Mouse (Mus musculus): ENCODE results near the gene Tcte1. TPM values are rescaled to one million over a fixed set of nuclear protein-coding genes. Genes with fewer than 3 reads are reported as not detected.
A peak's percentile ranks its signal among the peaks of the same experiment; 100 is the strongest.

The Tcte1 gene
- polyA plus RNA-seq, 1 experiment from 2014 or later, result 1.1 TPM

- Histone ChIP-seq H3K36me3 (replicated peaks) (peaks cover 17% of the 10 kb centered on the region), H3K9me3 (no peaks in the 10 kb centered on the region), H3K27me3 (replicated peaks; ENCODE audit: low read depth, poor library complexity, severe bottlenecking) (peaks cover 100% of the 10 kb centered on the region), H3K4me3 (peak overlapping the region; percentile 51), H3K4me1 (peaks cover 36% of the 10 kb centered on the region), H3K27ac (replicated peaks) (0 out of 2 replicates have a peak overlapping the region, but pooled peaks have one; percentile 19)
- 5% methylated on average over 24 of the region's 24 CpGs for whole genome bisulfite sequencing
- DNase-seq (ENCODE audit: low spot score), result peak; percentile 47
Measured at GRCm38 (mm10) chr17:45544001-45544872, 21.0 kb downstream of the Tcte1 start.

GRCm38 (mm10) chr17:45544873-45545277 lies 21.6 kb downstream of the Tcte1 start:
- H3K4me1 ChIP-seq, result peaks cover 42% of the 10 kb centered on the region
- H3K27me3 ChIP-seq (replicated peaks; ENCODE audit: low read depth, poor library complexity, severe bottlenecking), result peaks cover 93% of the 10 kb centered on the region
- DNase-seq (ENCODE audit: low spot score), result no peak
- peaks cover 17% of the 10 kb centered on the region for H3K36me3 ChIP-seq (replicated peaks)
- H3K27ac ChIP-seq (replicated peaks), result peak overlapping the region; percentile 19; the same call in 1 of the 2 replicates
- WGBS, result 2% methylated on average over 46 of the region's 46 CpGs
- H3K9me3 ChIP-seq, result no peaks in the 10 kb centered on the region
- H3K4me3 ChIP-seq, result peak overlapping the region; percentile 51

GRCm38 (mm10) chr17:45545278-45545961 lies 22.2 kb downstream of the Tcte1 start:
- DNase-seq (ENCODE audit: low spot score), result peak; percentile 53
- peak overlapping the region; percentile 19; the same call in 1 of the 2 replicates for H3K27ac ChIP-seq (replicated peaks)
- peaks cover 93% of the 10 kb centered on the region for H3K27me3 ChIP-seq (replicated peaks; ENCODE audit: low read depth, poor library complexity, severe bottlenecking)
- H3K36me3 ChIP-seq (replicated peaks), result peaks cover 17% of the 10 kb centered on the region
- peaks cover 47% of the 10 kb centered on the region for H3K4me1 ChIP-seq
- peak overlapping the region; percentile 51 for H3K4me3 ChIP-seq
- no peaks in the 10 kb centered on the region for H3K9me3 ChIP-seq
- WGBS, result 5% methylated on average over 74 of the region's 74 CpGs

- H3K4me3 ChIP-seq, result no peak overlapping the region
- H3K27ac ChIP-seq (replicated peaks), result no peak overlapping the region
- no peak for DNase-seq (ENCODE audit: low spot score)
- H3K4me1 ChIP-seq, result peaks cover 62% of the 10 kb centered on the region
- H3K27me3 ChIP-seq (replicated peaks; ENCODE audit: low read depth, poor library complexity, severe bottlenecking), result peaks cover 90% of the 10 kb centered on the region
- WGBS, result 66% methylated on average over 16 of the region's 16 CpGs
- peaks cover 17% of the 10 kb centered on the region for H3K36me3 ChIP-seq (replicated peaks)
- H3K9me3 ChIP-seq, result no peaks in the 10 kb centered on the region
Measured at GRCm38 (mm10) chr17:45546941-45547340, 23.7 kb downstream of the Tcte1 start.

- Histone ChIP-seq H3K9me3 (no peaks in the 10 kb centered on the region), H3K27me3 (replicated peaks; ENCODE audit: low read depth, poor library complexity, severe bottlenecking) (peaks cover 83% of the 10 kb centered on the region), H3K4me3 (peak overlapping the region; percentile 95; the same call in 1 of the 2 replicates), H3K36me3 (replicated peaks) (peaks cover 17% of the 10 kb centered on the region), H3K27ac (replicated peaks) (no peak overlapping the region), H3K4me1 (peaks cover 64% of the 10 kb centered on the region)
- WGBS, result 72% methylated on average over 5 of the region's 5 CpGs
- DNase-seq (ENCODE audit: low spot score), result no peak
Measured at GRCm38 (mm10) chr17:45547461-45548190, 24.4 kb downstream of the Tcte1 start.

- peak overlapping the region; percentile 95 for H3K4me3 ChIP-seq
- peaks cover 17% of the 10 kb centered on the region for H3K36me3 ChIP-seq (replicated peaks)
- H3K9me3 ChIP-seq, result no peaks in the 10 kb centered on the region
- peaks cover 78% of the 10 kb centered on the region for H3K27me3 ChIP-seq (replicated peaks; ENCODE audit: low read depth, poor library complexity, severe bottlenecking)
- DNase-seq (ENCODE audit: low spot score), result peak; percentile 87
- peaks cover 64% of the 10 kb centered on the region for H3K4me1 ChIP-seq
- peak overlapping the region; percentile 98 for H3K27ac ChIP-seq (replicated peaks)
- WGBS, result 3% methylated on average over 64 of the region's 68 CpGs
Measured at GRCm38 (mm10) chr17:45548541-45549512, 25.6 kb downstream of the Tcte1 start.

- Histone ChIP-seq H3K36me3 (replicated peaks) (peaks cover 14% of the 10 kb centered on the region), H3K4me3 (peak within 1 kb of the TSS; percentile 95), H3K27me3 (replicated peaks; ENCODE audit: low read depth, poor library complexity, severe bottlenecking) (peaks cover 69% of the 10 kb centered on the region), H3K4me1 (peaks cover 55% of the 10 kb centered on the region), H3K9me3 (no peaks in the 10 kb centered on the region), H3K27ac (replicated peaks) (peak within 1 kb of the TSS; percentile 98)
- peak; percentile 88 for DNase-seq (ENCODE audit: low spot score)
- WGBS, result under 1% methylated on average over 27 of the region's 29 CpGs
Measured at GRCm38 (mm10) chr17:45549617-45550181, 26.5 kb downstream of the Tcte1 start, which contains the start of gene Tmem151b. Gene Tmem151b (minus strand): TSS chr17:45549677.

- WGBS, result 33% methylated on average over 5 of the region's 5 CpGs
- peaks cover 54% of the 10 kb centered on the region for H3K4me1 ChIP-seq
- no peak for DNase-seq (ENCODE audit: low spot score)
- H3K27ac ChIP-seq (replicated peaks), result peak overlapping the region; percentile 98; the same call in 1 of the 2 replicates
- H3K27me3 ChIP-seq (replicated peaks; ENCODE audit: low read depth, poor library complexity, severe bottlenecking), result peaks cover 66% of the 10 kb centered on the region
- peaks cover 9% of the 10 kb centered on the region for H3K36me3 ChIP-seq (replicated peaks)
- no peaks in the 10 kb centered on the region for H3K9me3 ChIP-seq
- H3K4me3 ChIP-seq, result peak overlapping the region; percentile 95
Measured at GRCm38 (mm10) chr17:45550253-45550652, 27.0 kb downstream of the Tcte1 start.

GRCm38 (mm10) chr17:45551249-45551796 lies 28.1 kb downstream of the Tcte1 start:
- peaks cover 61% of the 10 kb centered on the region for H3K27me3 ChIP-seq (replicated peaks; ENCODE audit: low read depth, poor library complexity, severe bottlenecking)
- H3K4me3 ChIP-seq, result no peak overlapping the region
- peaks cover 9% of the 10 kb centered on the region for H3K36me3 ChIP-seq (replicated peaks)
- peaks cover 55% of the 10 kb centered on the region for H3K4me1 ChIP-seq
- 57% methylated on average over 7 of the region's 7 CpGs for WGBS
- no peaks in the 10 kb centered on the region for H3K9me3 ChIP-seq
- H3K27ac ChIP-seq (replicated peaks), result no peak overlapping the region
- no peak for DNase-seq (ENCODE audit: low spot score)

- peak; percentile 80 for DNase-seq (ENCODE audit: low spot score)
- peaks cover 2% of the 10 kb centered on the region for H3K36me3 ChIP-seq (replicated peaks)
- no peak overlapping the region for H3K27ac ChIP-seq (replicated peaks)
- peaks cover 61% of the 10 kb centered on the region for H3K27me3 ChIP-seq (replicated peaks; ENCODE audit: low read depth, poor library complexity, severe bottlenecking)
- H3K4me1 ChIP-seq, result peaks cover 59% of the 10 kb centered on the region
- 6% methylated on average over 8 of the region's 8 CpGs for WGBS
- H3K9me3 ChIP-seq, result no peaks in the 10 kb centered on the region
- H3K4me3 ChIP-seq, result 0 out of 2 replicates have a peak overlapping the region, but pooled peaks have one; percentile 8
Measured at GRCm38 (mm10) chr17:45551816-45552451, 28.7 kb downstream of the Tcte1 start.
